In the genomic region with DNA sequence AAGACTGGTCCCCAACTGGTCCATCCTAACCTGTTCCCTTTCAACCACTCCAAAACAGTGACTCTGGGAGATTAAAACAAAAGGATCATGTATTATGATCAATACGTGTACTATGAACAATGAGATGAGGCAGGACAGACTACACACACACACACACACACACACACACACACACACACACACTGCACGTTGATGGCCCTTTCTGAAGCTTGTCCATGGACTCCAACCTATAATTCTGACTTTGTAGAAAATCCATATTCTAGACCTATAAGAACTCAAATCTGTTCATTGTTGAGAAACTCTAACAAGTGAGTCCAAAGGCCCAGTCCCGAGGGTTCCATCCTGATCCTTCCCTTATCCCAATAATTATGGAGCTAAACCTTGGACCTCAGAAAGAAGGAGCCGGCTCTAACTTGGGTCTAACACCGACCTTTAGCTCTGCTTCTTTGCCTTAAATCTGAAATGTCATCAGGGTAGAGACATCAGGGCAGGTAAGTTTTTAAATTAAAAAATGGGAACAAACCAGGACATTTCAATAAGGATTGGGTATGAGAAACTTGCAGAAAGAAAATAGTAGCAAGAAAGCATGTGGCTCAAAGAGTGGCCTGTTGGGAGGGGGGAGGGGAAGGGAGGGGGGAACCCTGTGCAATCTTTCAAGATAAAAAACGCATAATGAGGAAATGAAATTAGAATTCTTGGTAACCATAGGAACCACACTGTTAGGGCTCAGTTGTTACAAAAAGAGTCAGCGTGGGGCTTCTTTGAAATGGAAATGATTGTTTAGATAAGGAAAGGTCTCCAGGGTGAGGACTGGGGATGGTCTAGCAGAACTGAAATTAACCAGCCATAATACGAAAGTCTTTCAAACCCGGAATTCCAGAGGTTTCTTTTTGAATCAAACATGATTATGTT, we compare ENCODE assay signal across 12 mouse cellular contexts.
DNase-seq lines count a peak whose midpoint lies in the region; ATAC-seq lines count a peak whose summit lies in the region.
"Had no signal": no experiment of that assay in that cellular context is flagged by ENCODE, and none has a peak within 500 bp of the region (broad histone marks: within the 10 kb centered on the region; RNA-seq: fewer than 3 reads in every experiment).

No protein-coding gene starts in this region.

- no peak overlapping the region for H3K4me2 ChIP-seq in forebrain, embryonic 13.5 days

- H3K9me3 ChIP-seq in forebrain, embryonic 13.5 days (replicated peaks) = no peaks in the 10 kb centered on the region

- H3K27me3 ChIP-seq in forebrain, embryonic 13.5 days = no peaks in the 10 kb centered on the region

- no peak overlapping the region for H3K27ac ChIP-seq in forebrain, embryonic 13.5 days
- H3K27ac ChIP-seq: liver, embryonic 14.5 days had no signal

- H3K9ac ChIP-seq in forebrain, embryonic 13.5 days = no peak overlapping the region
- H3K9ac ChIP-seq: liver, embryonic 14.5 days had no signal

- ATAC-seq in forebrain, embryonic 13.5 days = peak; percentile 90
- peak; percentile 89 for ATAC-seq in megakaryocyte progenitor cell, adult 5-6 weeks (replicated peaks; ENCODE audit: poor library complexity)

- no peaks in the 10 kb centered on the region for H3K36me3 ChIP-seq in forebrain, embryonic 13.5 days (ENCODE audit: poor library complexity, severe bottlenecking)

- H3K4me3 ChIP-seq in forebrain, embryonic 13.5 days = no peak overlapping the region

- peaks cover 16% of the 10 kb centered on the region for H3K4me1 ChIP-seq in forebrain, embryonic 13.5 days

- peak; percentile 29 for DNase-seq in retina, embryonic 14.5 days (ENCODE audit: low spot score)
- no peak for DNase-seq in retina, postnatal 1 day
- DNase-seq in right cerebral cortex, postnatal 10 days (ENCODE audit: low spot score in 2 of 2) = no peak
- DNase-seq in adrenal gland, postnatal 4 days (ENCODE audit: low spot score in 2 of 2) = no peak
- DNase-seq in right cerebral cortex, adult 18-20 months = no peak
- DNase-seq in heart, adult 9 months (ENCODE audit: low spot score in 2 of 2) = no peak
- DNase-seq: cerebellum, adult 2 months; kidney, postnatal 25 days; right cerebral cortex, postnatal 14 days had no signal

- WGBS in forebrain, embryonic 13.5 days = 28% methylated on average over 9 of the region's 9 CpGs
